Mouse (Mus musculus) intestine, postnatal 0 days (tissue): ENCODE results near the gene Acot10. TPM values are rescaled to one million over a fixed set of nuclear protein-coding genes. Genes with fewer than 3 reads are reported as not detected.

Source experiments
- ATAC-seq: fragments of 200-750 bp; cut with Nextera tagmentation; 2 replicates; pipeline ENCODE4 v1.8.0; 2017; ENCODE audit warnings: mild to moderate bottlenecking, moderate TSS enrichment, moderate library complexity
- H3K27ac ChIP-seq: fragments of 300-500 bp; sonication (generic); 2 replicates; pipeline ENCODE4 v1.5.1; 2014; ENCODE audit warnings: mild to moderate bottlenecking, low read depth, low read length, moderate library complexity
- H3K27me3 ChIP-seq: fragments of 300-500 bp; sonication (generic); replicated peaks from 2 replicates; pipeline ENCODE4 v1.6.1; 2014; ENCODE audit warnings: low read length, mixed read lengths; ENCODE audit not compliant: control insufficient read depth, insufficient read depth
- H3K36me3 ChIP-seq: fragments of 300-500 bp; sonication (generic); 2 replicates; pipeline ENCODE4 v1.6.1; 2014; ENCODE audit warnings: mild to moderate bottlenecking, moderate library complexity; ENCODE audit not compliant: control insufficient read depth, insufficient read depth
- H3K4me1 ChIP-seq: fragments of 300-500 bp; sonication (generic); replicated peaks from 2 replicates; pipeline ENCODE4 v1.6.1; 2014; ENCODE audit warnings: antibody characterized with exemption, low read length, mixed read lengths; ENCODE audit not compliant: control insufficient read depth, insufficient read depth
- H3K4me2 ChIP-seq: fragments of 300-500 bp; sonication (generic); replicated peaks from 2 replicates; pipeline ENCODE4 v1.6.1; 2014; ENCODE audit warnings: low read depth, mild to moderate bottlenecking, moderate library complexity
- H3K4me3 ChIP-seq: fragments of 300-500 bp; sonication (generic); 2 replicates; pipeline ENCODE4 v1.5.1; 2014; ENCODE audit warnings: low read depth, low read length
- H3K9ac ChIP-seq: fragments of 300-500 bp; sonication (generic); 2 replicates; pipeline ENCODE4 v1.6.1; 2014; ENCODE audit warnings: mild to moderate bottlenecking, low read depth, low read length
- H3K9me3 ChIP-seq: fragments of 300-500 bp; sonication (generic); 2 replicates; pipeline ENCODE4 v1.6.1; 2016; ENCODE audit warnings: mixed run types; ENCODE audit not compliant: control insufficient read depth
- CTCF ChIP-seq: sonication (generic); IDR thresholded peaks from 2 replicates; pipeline ENCODE4 v1.5.1; 2016; ENCODE audit warnings: low read depth, mild to moderate bottlenecking, control low read depth, antibody characterized with exemption, moderate library complexity
- WGBS: fragments of 180-500 bp; shearing (Covaris S2); extraction: QIAGEN DNeasy Blood & Tissue Kit; methylation state at CpG from one replicate; pipeline ENCODE4 v1.1.7; 2014; 5-methylcytosine and 5-hydroxymethylcytosine counted together
- polyA plus RNA-seq: library from polyadenylated mRNA; unstranded; fragments of >200 nt; fragmentation: Nextera tagmentation; extraction: Ambion mirVana; gene quantifications from 2 replicates; pipeline ENCODE4 v1.2.1, GENCODE M21; 2015

Gene Acot10
- polyA plus RNA-seq, 1 experiment from 2014 or later = 0.14 TPM

DNA sequence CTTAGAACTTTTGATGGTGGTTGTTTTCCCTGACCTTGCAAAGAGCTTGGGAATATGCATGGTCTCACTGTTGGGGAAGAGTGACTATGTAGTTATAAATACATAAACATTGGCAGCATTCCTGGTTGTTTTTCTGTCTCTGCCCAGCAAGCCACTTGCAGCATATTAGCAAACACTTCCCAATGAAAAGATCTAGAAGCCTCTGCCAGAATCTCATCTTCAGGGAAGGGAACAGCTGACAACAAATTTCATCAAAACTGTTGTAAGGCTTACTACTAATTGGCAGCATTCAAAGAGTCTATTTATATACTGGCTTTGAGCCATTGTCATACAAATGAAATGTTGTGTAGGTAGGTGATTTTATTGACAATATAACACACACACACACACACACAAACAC is 800 bp upstream of the Acot10 start:
- no peak overlapping the region for H3K4me3 ChIP-seq
- no peaks in the 10 kb centered on the region for H3K4me1 ChIP-seq
- ATAC-seq = no peak
- no peak overlapping the region for H3K9ac ChIP-seq
- H3K27ac ChIP-seq = no peak overlapping the region
- H3K36me3 ChIP-seq = no peaks in the 10 kb centered on the region
- TF ChIP-seq CTCF = no peak
- no peaks in the 10 kb centered on the region for H3K27me3 ChIP-seq
- H3K9me3 ChIP-seq = no peaks in the 10 kb centered on the region
- no peak overlapping the region for H3K4me2 ChIP-seq

GRCm38 (mm10) chr15:20660221-20660620 is 6.3 kb downstream of the Acot10 start:
- Histone ChIP-seq H3K9me3 (no peaks in the 10 kb centered on the region), H3K4me1 (no peaks in the 10 kb centered on the region), H3K27ac (no peak overlapping the region), H3K36me3 (no peaks in the 10 kb centered on the region), H3K4me2 (no peak overlapping the region), H3K9ac (no peak overlapping the region), H3K27me3 (no peaks in the 10 kb centered on the region), H3K4me3 (no peak overlapping the region)
- no peak for TF ChIP-seq CTCF
- ATAC-seq = no peak
- WGBS = 71% methylated on average over 2 of the region's 2 CpGs

- Histone ChIP-seq H3K27me3 (no peaks in the 10 kb centered on the region), H3K4me2 (no peak overlapping the region), H3K4me1 (no peaks in the 10 kb centered on the region), H3K9ac (no peak overlapping the region), H3K36me3 (no peaks in the 10 kb centered on the region), H3K4me3 (no peak overlapping the region), H3K27ac (no peak overlapping the region), H3K9me3 (no peaks in the 10 kb centered on the region)
- no peak for TF ChIP-seq CTCF
- no peak for ATAC-seq
- 76% methylated on average over 3 of the region's 3 CpGs for WGBS
Measured at GRCm38 (mm10) chr15:20642905-20643414, 23.6 kb downstream of the Acot10 start.

GRCm38 (mm10) chr15:20639155-20639554 is 27.4 kb downstream of the Acot10 start:
- ATAC-seq = no peak
- WGBS = 84% methylated on average over 2 of the region's 2 CpGs

GRCm38 (mm10) chr15:20634593-20634992 is 32.0 kb downstream of the Acot10 start:
- 69% methylated on average over 2 of the region's 2 CpGs for WGBS
- no peak overlapping the region for H3K4me2 ChIP-seq
- no peaks in the 10 kb centered on the region for H3K9me3 ChIP-seq
- H3K4me1 ChIP-seq = no peaks in the 10 kb centered on the region
- no peaks in the 10 kb centered on the region for H3K36me3 ChIP-seq
- H3K4me3 ChIP-seq = no peak overlapping the region
- no peak overlapping the region for H3K9ac ChIP-seq
- no peak overlapping the region for H3K27ac ChIP-seq
- TF ChIP-seq CTCF = no peak
- H3K27me3 ChIP-seq = no peaks in the 10 kb centered on the region
- no peak for ATAC-seq

More at GRCm38 (mm10) chr15:20639155-20639554, 27.4 kb downstream of the Acot10 start:
- H3K4me2 ChIP-seq = no peak overlapping the region
- no peak overlapping the region for H3K4me3 ChIP-seq
- TF ChIP-seq CTCF = no peak
- H3K9me3 ChIP-seq = no peaks in the 10 kb centered on the region
- H3K36me3 ChIP-seq = no peaks in the 10 kb centered on the region
- no peak overlapping the region for H3K27ac ChIP-seq
- H3K4me1 ChIP-seq = no peaks in the 10 kb centered on the region
- no peak overlapping the region for H3K9ac ChIP-seq
- no peaks in the 10 kb centered on the region for H3K27me3 ChIP-seq

Other genes with a start within 250 kb of the Acot10 start
- gene Cdh12, start 217.5 kb downstream of the Acot10 start, polyA plus RNA-seq = 0.10 and 0.17 TPM in 2 replicates